Mouse (Mus musculus) c-Kit-negative CD71-positive TER-119-positive erythroid progenitor cells, embryonic 14.5 days (primary cell): ENCODE measurements at regions not wholly inside any gene's neighbourhood (a gene's known extent, or its start where the extent isn't known, plus 50 kb on each side); places are given as distances from the start of the nearest gene placed in this dataset.
"Not testable (repeated sequence)": the region's sequence is repeated elsewhere in the genome, so short reads cannot be mapped to it uniquely, and the experiment has no call there.

ENCODE experiments used
- DNase-seq: peaks from one replicate; pipeline ENCODE4 v3.0.0-alpha.2; 2013; ENCODE audit warnings: low read depth, low spot score

- no peak for DNase-seq
Observed at GRCm38 (mm10) chr17:50346451-50347192, 53.2 kb upstream of the Dazl start.

- DNase-seq: not testable (repeated sequence)
Observed at GRCm38 (mm10) chr17:50353818-50354217, 60.4 kb upstream of the Dazl start.

DNA sequence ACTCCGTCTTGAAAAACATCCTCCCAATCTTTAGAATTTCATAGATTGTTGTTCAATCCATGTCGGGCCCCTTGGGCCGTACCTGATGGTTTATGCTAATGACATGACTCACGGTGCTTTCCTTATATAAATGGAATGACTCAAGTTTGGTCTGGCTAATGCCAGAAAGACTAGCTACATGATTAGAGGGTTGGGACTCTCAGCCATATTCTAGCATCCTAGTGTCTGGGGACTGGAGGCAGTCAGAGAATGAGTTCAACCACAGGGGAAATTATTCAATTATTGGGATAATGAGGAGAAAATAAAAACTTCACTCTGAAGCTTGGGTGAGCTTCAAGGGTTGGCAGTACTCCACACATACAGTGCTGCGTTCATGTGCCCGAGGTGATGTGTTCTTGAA, 60.9 kb upstream of the Dazl start:
- no peak for DNase-seq

GRCm38 (mm10) chr17:50361657-50362233, 68.3 kb upstream of the Dazl start:
- DNase-seq: no peak

GRCm38 (mm10) chr17:50365396-50365795, 72.0 kb upstream of the Dazl start:
- no peak for DNase-seq

DNA sequence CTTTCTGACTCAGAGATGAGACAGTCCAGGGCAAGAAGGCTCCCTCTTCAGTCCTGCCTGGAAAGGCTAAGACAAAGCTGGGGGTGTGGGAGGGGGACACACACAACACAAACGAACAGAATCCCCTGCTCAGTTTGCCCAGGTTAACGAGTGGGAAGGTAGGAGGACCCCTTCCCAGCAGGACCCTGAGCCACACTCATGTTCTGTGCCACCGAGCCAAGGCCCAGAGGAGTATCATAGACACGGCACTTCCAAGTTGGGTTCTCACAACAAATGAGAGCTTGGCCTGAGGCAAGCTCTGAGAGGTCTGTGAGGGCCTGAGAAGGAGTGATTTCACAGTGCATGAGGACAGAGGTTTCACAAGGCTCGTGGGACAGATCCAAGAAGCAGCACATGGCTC, 72.7 kb upstream of the Dazl start:
- no peak for DNase-seq

GRCm38 (mm10) chr17:50369216-50369875, 75.9 kb upstream of the Dazl start:
- no peak for DNase-seq

GRCm38 (mm10) chr17:50370484-50370883, 77.0 kb upstream of the Dazl start:
- no peak for DNase-seq

GRCm38 (mm10) chr17:50373496-50374141, 80.2 kb upstream of the Dazl start:
- no peak for DNase-seq

DNA sequence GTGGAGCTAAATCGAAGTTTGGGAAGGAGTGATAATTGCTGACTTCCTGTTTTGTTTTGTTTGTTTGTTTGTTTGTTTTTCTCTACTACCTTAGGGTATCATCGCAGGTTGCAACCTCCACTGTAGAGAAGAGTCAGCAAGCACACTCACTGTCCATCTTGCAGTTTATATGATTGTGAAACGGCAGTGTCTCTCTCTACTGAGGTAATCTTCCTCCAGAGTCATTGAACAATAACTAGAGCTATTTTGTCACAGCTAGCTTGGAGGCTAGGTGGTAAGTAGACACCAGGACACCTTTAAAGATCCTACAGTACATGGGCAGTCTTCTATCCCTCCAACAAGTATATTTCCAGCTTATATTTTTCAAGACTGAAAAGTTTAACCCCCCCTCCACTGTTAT, 82.0 kb upstream of the Dazl start:
- no peak for DNase-seq

DNA sequence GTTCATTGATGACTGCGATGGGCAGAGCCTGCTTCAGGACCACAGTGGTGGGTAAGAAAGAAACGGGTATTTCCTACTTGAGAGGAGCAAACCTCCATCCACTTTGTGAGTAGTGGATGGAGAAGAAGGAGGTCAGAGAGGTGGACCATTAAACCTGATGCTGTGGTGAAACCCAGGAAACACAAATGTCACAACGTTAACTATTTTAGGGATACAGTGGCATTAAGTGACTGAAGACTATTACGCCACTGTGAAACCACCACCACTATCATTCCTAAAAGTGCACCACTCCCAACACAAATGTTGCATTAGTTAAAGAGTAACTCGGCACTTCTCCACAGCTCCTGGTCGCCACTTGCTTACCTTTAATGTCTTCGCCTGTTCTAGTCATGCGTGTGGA, 83.3 kb upstream of the Dazl start:
- no peak for DNase-seq

- DNase-seq: no peak
Observed at GRCm38 (mm10) chr17:50378141-50378727, 84.8 kb upstream of the Dazl start.

- DNase-seq: no peak
Observed at GRCm38 (mm10) chr17:50388715-50389710, 95.6 kb upstream of the Dazl start.

GRCm38 (mm10) chr17:50390151-50390550, 96.7 kb upstream of the Dazl start:
- no peak for DNase-seq

DNA sequence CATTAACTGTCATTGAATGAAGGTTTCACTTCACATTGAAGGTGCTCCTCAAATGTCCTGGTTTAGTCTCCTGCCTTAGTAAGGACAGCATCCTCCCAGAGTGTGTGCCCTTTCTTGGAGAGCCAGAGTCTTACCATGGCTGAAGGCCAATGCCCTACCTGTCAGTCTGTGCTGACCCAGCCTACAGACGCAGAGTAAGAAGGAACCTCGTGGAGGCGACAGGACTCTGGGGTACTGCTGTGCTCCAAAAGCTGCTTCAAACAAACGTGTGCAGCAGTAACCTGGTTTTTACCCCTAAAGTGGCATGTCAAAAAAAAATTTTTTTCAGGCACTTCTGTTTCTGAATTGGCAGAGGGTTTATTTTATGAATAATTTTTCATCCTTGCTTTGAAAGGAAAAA, 97.8 kb upstream of the Dazl start:
- DNase-seq: no peak

GRCm38 (mm10) chr17:50391996-50392395, 98.6 kb upstream of the Dazl start:
- no peak for DNase-seq

GRCm38 (mm10) chr17:50392428-50392827, 99.0 kb upstream of the Dazl start:
- DNase-seq: no peak

DNA sequence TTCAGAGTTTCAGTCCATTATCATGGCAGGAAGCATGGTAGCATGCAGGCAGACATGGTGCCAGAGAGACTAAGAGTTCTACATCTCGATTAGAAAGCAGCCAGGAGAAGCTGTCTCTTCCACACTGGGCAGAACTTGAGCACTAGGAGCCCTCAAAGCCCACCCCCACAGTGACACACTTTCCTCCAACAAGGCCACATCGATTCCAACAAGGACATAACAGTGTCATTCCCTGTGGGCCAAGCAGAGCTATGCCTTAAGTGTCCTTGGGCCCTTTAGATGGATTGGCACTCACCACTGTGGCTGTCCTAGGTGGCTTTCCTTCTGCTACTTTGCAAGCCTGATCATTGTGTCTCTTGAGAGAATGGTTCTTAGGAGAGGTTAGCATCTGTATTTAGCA, 99.5 kb upstream of the Dazl start:
- no peak for DNase-seq

GRCm38 (mm10) chr17:50393698-50394097, 100.3 kb upstream of the Dazl start:
- no peak for DNase-seq

DNA sequence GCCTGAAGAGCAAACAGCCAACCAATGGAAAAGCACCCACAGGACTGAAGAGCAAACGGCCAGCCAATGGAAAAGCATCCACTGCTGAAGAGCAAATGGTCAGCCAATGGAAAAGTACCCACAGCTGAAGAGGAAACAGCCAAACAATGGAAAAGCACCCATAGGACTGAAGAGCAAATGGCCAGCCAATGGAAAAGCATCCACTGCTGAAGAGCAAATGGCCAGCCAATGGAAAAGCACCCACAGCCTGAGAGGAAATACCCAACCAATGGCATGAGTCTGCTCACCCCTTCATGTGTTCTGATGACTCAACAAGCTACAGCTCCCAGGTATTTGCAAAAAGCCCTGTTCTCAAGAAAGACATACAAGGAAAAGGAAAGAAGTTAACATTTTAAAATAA, 101.4 kb upstream of the Dazl start:
- DNase-seq: no peak

DNA sequence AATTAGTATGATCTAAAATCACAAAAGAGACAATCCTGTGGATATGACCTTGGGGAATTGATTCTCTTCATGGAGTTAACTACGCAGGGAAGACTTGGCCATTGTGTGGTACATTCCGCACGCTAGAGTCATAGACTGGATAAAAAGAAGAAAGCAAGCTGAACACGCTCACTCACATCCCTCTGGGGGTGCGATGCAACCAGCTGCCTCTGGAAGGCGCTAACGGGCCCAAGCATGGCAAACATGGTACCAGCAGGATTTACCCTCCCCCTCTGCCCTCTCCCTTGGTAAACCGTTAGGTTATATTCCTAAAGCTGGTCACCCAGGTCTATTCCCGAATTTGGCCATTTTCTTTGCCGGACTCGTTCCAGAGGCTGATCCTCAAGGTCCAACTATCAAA, 102.2 kb upstream of the Dazl start:
- DNase-seq: no peak
